Mouse (Mus musculus) lung, postnatal 0 days (tissue): ENCODE results near the gene Fam131b.

ENCODE experiments used
- CTCF ChIP-seq: IDR thresholded peaks from 2 replicates; pipeline ENCODE4 v1.5.1; 2016; ENCODE audit warnings: antibody characterized with exemption, mild to moderate bottlenecking
- EP300 ChIP-seq: IDR thresholded peaks from 2 replicates; pipeline ENCODE4 v1.6.1; 2016; ENCODE audit warnings: antibody characterized with exemption, mild to moderate bottlenecking, control low read depth

GRCm38 (mm10) chr6:42325268-42325609 lies 796 bp upstream of the Fam131b start:
- TF ChIP-seq EP300 (no peak), CTCF (peak; percentile 85)
